Mouse (Mus musculus) adrenal gland, adult 10 weeks (tissue): ENCODE data around the gene Smarca2. TPM values are rescaled to one million over a fixed set of nuclear protein-coding genes. Genes with fewer than 3 reads are reported as not detected.

Experiments
- polyA plus RNA-seq: library from polyadenylated mRNA; stranded (reverse); fragments of 350-450 nt; fragmentation: Illumina TruSeq; extraction: RNeasy Lipid Tissue Mini Kit (QIAGEN cat#74804); gene quantifications from one replicate; pipeline ENCODE4 v1.2.3, GENCODE M21; 2014; ENCODE audit warnings: low read depth, low replicate concordance

The Smarca2 gene
- 212 TPM for polyA plus RNA-seq

DNA sequence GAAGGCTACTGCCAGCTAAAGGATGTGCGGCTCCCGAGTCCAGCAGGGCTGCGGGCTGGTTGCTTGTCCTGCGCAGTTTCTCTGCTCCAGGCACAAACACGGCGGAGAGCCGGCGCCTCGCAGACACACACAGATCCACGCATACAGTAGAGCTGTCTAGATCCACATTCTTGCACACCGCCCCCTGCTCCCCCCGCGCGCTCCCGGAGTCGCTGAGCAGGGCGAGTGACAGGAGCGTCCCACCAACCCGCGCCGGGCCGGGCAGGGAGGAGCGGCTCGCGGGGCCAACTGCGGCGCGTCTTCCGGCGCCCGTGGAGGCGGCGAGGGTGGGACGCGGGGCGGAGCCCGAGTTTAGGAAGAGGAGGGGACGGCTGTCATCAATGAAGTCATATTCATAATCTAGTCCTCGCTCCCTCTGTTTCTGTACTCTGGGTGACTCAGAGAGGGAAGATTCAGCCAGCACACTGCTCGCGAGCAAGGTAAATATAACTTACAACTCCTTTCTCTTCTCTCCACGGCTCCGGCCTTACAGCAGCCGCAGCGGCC lies at the start of gene Smarca2:
Gene Smarca2, plus strand, starts transcription at position 296 of the 546 bp plus-strand sequence.

